Mouse (Mus musculus): Measurements from ENCODE around the gene Slc26a11. TPM values are rescaled to one million over a fixed set of nuclear protein-coding genes. Genes with fewer than 3 reads are reported as not detected.
"Not testable (repeated sequence)": the region's sequence is repeated elsewhere in the genome, so short reads cannot be mapped to it uniquely, and the experiment has no call there.

The Slc26a11 gene
- total RNA-seq, 2 experiments from 2014 or later = 1.5 to 1.7 TPM

DNA sequence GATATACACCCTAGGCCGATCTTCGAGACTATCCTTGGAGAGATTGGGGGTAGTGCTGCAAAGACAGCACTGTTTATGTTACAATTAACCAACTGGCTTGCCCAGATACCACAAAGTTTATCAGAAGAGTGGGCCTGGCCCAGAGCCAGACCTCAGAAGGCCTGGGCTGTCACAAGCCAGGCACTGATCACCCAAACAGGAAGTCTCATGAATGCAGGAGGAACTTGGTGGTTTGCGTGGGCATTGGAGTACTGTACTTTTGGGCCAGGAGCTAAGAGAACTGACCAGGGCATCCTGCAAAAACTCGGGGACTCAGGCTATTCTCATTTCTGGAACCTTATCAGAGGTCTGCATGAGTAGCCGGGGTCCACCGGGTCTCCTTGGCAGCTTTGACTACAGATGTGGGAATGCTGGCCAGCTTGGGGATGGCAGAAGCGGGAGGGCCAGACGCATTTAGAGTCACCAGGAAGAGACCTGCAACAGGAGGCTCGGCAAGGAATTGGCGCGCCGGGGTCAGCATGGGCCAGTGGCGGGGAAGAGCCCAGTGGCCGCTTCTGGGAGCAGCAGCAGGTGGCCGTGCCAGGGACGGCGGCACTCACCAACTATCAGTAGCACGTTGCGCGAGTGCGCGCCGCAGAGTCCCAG is 437 bp upstream of the Slc26a11 start:
- peak; percentile 85 for ATAC-seq (replicated peaks; ENCODE audit: low FRiP score, low TSS enrichment, poor library complexity, severe bottlenecking)

DNA sequence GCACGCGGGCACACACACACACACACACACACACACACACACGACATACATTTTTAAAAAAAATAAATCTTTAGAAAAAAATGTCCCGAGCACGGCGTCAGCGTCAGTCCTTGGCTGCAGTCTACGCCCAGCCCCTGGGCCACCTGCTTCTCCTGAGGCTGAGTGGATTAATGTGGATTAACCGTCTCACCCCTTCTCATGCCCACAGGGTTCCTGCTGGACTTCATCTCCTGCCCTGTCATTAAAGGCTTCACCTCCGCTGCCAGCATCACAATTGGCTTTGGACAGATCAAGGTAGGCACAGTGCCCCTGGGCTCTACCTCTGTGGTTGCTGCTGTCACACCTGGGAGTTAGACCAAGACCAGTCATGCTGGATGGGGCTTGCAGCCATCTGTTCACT is 3.7 kb downstream of the Slc26a11 start:
- no peak for ATAC-seq (replicated peaks; ENCODE audit: low FRiP score, low TSS enrichment, poor library complexity, severe bottlenecking)

DNA sequence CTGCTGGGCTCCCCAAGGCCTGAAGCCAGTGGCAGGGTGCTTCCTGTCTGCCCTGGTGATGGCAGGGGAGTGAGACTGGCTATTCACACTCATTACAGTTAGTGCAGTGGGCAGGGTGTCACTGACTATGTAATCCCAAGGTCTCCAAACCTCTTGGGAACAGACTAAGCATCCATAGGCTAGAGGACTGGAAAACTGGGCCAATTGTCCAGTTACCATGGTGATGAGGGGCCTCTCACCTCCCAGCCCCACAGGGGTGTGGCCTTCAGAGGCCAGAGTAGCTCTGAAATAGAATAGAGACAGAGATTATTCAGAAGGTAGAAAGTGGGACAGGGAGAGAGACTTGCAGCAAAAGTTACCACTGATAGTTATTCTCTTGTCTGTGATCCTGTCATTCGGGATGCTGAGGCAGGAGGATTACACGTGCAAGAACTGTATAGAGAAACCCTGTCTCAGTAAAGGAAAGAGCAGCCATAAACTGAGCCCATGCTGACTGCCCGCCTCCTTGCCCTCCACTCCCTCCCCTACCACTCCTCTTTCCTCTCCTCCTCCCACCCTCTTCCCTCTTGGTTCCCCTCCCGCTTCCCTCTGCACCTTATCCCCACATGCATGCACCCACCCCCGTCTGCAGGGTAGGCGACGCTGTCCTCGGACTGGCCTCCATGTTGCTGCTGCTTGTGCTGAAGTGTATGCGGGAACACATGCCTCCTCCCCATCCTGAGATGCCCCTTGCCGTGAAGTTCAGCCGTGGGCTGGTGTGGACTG is 7.6 kb downstream of the Slc26a11 start:
- peak; percentile 66 for ATAC-seq (replicated peaks; ENCODE audit: low FRiP score, low TSS enrichment, poor library complexity, severe bottlenecking)

DNA sequence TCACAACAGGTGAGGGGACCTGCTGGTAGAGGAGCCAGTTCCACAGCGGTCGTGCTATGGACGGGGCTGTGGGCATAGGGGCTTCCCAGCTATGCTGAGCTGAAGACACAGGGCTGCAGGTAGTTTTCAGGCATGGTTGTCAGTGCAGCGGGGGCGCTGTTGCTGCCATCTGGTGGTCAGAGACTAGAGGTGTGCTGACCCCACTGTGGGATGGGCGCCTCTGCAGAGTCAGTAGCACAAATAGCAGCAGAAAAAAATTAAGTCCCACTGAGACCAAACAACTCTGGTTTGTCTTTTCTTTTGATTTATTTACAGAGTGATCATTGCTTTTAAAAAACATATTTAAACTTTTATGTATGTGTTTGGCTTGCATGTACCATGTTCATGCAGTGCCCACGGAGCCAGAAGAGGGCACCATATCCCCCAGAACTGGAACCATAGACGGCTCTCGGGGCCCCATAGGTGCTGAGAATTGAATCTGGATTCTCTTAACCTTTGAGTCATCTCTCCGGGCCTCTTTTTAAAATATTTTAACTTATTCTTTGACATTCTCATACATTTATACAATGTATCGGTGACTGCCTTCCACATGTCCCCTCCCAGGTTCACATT is 8.3 kb downstream of the Slc26a11 start:
- ATAC-seq (replicated peaks; ENCODE audit: low FRiP score, low TSS enrichment, poor library complexity, severe bottlenecking) = peak; percentile 96

DNA sequence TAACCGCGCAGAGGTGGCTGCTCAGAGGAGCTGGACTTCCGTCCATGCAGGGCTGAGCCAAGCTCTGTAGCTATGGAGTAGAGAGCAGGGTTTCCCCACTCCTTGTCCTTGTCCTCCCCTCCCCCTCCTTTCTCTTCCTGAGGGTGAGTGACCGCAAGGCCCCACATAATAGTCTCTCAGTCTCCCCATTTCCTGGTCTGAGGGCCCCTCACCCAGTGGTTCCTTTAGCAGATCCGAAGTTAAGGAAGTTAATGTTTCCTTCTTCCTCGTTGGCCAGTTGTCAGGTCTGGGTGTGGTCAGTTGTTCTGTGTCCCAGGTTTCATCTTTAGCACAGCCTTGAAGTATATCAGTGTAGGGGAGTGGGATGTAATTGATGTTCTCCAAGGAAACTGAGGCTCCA is 20.1 kb downstream of the Slc26a11 start:
- ATAC-seq (replicated peaks; ENCODE audit: low FRiP score, low TSS enrichment, poor library complexity, severe bottlenecking) = no peak

DNA sequence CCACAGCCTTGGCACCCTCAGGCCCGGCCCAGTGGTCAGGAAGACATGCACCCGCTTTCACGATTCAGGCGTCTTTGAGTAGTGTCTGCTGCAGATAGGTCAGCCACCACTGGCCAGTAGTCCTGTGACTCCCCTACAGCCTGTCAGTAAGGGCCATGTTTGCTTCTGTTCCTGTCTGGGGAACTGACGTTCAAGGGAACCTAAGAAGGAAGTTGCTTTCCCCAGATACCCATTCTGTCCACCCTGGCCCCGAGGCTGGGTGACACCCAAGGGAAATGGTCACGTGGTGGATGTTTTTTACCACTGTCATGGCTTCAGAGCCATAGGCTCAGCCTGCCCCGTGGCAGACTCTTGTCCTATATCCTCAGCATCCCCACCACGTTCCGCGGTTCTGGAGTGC is 22.0 kb downstream of the Slc26a11 start:
- no peak for ATAC-seq (replicated peaks; ENCODE audit: low FRiP score, low TSS enrichment, poor library complexity, severe bottlenecking)

DNA sequence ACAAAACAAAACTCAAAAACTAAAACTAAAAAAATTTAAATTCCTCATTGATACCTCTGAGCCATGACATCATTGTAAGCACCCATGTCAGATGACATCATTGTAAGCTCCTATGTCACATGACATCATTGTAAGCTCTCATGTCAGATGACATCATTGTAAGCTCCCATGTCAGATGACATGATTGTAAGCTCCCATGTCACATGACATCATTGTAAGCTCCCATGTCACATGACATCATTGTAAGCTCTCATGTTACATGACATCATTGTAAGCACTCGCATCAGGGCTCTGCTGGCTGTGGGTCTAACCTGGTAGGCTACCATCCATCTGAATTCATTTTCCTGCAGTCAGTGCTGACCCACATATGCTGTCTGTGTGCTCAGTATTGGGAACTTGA is 23.2 kb downstream of the Slc26a11 start:
- no peak for ATAC-seq (replicated peaks; ENCODE audit: low FRiP score, low TSS enrichment, poor library complexity, severe bottlenecking)

DNA sequence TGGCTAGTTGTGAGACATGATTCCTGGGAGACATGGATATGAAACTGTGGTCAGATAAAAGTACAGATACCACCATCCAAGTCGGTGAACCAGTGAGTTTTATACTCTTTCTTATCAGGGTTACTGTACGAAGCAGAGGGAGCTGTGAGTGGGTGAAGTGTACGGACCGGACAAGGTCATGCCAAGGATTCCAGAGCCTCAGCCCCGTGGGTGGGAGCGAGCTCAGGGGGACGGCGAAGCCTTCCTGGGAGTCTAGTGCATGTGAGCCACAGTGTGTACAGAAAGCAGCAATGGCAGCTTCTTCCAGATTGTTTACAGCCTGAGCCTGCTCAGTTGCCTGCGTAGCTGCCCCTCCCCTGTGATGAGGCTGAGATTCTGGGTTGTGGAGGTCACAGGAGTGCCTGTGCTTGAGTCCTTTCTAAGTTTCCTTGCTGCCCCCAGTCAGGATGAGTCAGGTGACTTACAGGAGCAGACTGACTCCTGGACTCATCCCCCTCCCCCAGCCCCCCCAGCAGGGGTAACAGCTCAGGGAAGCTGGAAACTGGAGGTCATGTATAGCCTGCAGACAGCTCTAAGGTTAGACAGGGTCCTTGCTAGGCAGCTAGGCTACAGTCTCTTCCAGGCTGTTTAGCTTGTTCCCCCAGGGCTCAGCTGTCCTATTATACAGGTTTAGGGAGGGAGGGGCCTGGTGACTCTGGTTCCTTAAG is 26.4 kb downstream of the Slc26a11 start:
- ATAC-seq (replicated peaks; ENCODE audit: low FRiP score, low TSS enrichment, poor library complexity, severe bottlenecking) = no peak

DNA sequence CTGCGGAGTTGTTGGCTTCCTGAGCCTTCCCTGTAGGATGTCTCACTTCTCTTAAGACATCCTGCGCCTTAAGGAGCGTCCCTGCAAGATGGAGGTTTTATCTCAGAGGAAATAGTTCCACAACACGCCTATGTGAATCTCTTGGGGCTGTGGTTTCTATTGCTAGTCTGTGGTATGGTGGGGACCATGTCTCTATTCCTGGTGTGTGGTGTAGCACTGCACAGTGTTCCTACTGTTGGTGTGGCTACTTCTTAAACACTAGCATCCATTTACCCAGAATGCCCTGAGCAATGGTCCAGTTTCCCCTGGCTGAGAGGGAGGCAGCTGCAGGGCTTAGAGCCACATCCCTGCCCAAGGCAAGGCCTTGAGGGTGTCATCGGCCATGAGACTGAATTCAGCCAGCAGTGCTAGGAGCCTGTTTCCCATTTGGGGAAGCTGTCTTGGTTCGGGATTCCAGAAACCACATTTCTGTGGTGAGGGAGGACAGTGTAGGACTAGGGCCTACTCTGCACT is 27.0 kb downstream of the Slc26a11 start:
- ATAC-seq (replicated peaks; ENCODE audit: low FRiP score, low TSS enrichment, poor library complexity, severe bottlenecking) = no peak

DNA sequence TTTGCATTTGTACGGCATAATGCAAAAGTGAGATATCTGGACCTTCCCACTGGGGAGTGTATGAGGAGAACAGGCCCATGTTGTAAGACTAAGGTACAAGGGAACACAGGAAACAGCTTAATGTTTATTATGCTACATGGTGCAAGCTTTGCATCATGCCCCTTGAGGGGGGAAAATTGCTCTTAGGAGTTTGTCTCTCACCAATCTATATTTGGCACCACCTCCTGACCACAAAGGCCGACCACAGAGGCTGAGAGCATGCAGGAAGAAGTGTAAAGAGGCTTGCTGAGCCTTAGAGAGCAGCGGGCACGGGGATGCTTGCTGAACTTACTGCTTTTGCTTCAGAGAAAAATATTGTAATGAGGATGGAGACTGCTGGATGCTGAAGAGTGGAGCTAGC is 29.5 kb downstream of the Slc26a11 start:
- ATAC-seq (replicated peaks; ENCODE audit: low FRiP score, low TSS enrichment, poor library complexity, severe bottlenecking) = no peak

DNA sequence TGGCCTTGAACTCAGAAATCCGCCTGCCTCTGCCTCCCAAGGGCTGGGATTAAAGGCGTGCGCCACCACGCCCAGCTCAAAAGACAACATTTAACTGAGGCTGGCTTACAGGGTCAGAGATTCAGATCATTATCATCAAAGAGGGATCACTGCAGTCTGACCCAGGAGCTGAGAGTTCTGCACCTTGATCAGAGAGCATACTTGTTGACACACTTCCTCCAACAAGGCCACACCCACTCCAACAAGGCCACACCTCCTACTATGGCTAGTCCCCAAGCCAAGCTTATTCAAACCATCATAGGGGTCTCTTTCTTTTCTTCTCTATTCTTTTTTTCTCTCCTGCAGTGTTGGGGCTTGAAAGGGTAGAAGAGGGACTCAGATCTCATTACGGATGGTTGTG is 30.9 kb downstream of the Slc26a11 start:
- ATAC-seq (replicated peaks; ENCODE audit: low FRiP score, low TSS enrichment, poor library complexity, severe bottlenecking) = no peak

DNA sequence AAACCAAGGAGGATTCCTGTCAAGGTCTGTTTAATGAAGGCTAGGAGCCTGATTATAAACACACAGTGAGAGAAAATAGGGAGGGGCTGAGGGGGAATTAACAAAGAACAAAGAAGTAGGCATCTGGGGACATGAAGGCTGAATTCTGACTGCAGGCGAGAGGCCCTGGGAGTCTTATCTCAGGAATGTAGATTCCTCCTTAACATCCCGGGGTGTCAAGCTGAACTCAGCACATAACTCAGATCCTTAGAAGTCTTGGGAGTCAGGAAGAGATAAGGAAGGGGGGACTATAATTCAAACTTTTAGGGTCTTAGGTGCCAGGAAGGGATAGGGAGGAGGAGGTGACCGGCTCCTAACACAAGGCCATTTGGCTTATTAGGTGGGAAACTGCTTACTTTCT is 31.9 kb downstream of the Slc26a11 start:
- ATAC-seq (replicated peaks; ENCODE audit: low FRiP score, low TSS enrichment, poor library complexity, severe bottlenecking) = not testable (repeated sequence)

DNA sequence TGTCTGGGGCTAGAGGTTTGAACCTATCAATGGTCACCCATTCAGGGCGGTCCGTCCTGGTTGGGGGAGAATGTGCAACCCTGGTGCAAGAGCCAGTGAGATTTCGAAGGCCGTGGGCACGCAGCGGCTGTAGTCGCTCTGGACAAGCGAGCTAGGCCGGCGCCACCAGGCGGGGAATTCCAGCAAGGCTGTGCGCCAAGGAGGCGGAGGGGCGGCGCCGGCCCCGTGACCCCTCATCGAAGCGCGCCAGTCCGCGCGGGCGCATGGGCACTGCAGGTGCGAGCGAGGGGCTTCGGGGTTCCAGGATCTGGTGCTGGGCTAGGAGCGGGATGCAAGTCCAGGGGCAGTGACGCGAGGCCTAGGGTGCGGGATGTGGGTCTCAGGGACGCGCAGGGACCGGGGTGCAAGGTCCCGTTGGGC is 34.5 kb downstream of the Slc26a11 start:
- ATAC-seq (replicated peaks; ENCODE audit: low FRiP score, low TSS enrichment, poor library complexity, severe bottlenecking) = no peak

DNA sequence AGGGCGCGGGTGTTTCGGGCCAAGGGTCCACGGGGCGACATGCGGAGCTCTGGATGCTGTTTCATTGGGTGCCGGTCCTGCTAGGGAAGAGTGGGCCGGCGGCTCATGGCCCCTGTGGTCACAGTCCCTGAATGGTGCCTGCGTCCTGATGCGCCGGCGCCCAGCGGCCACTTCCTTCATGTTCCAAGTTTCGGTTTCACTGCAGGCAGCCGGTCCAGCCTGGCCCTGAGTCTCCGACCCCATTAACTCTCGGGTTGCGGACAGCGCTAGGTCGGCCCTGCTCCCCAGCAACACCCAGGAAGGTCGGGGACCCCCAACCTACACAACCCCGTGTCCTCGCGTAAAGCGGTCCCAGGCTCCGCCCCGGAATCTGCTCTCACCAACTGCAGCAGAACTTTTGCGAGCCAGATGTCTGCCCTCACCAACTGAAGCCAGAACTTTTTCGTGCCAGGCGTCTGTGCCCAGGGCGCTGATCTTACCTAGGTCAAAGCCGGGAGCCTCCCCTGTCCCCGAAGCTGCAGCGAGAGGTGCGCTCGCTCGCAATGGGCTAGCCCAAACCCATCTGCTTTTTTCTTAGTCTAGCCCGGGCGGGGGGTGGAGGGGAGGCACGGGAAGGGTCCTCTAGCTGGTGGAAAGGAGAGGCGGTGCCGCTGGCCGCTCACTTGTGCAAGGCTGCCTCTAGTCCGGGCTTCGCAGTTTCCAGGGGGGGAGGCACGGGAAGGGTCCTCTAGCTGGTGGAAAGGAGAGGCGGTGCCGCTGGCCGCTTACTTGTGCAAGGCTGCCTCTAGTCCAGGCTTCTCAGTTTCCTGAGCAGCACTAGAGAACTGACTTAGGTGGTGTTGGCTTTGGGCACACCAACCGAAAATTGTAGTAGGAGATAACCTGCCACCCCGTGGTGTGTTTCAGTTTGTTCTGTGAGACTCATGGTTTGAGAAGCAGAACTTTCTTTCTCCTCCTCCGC is 35.2 kb downstream of the Slc26a11 start:
- peak; percentile 25 for ATAC-seq (replicated peaks; ENCODE audit: low FRiP score, low TSS enrichment, poor library complexity, severe bottlenecking)

DNA sequence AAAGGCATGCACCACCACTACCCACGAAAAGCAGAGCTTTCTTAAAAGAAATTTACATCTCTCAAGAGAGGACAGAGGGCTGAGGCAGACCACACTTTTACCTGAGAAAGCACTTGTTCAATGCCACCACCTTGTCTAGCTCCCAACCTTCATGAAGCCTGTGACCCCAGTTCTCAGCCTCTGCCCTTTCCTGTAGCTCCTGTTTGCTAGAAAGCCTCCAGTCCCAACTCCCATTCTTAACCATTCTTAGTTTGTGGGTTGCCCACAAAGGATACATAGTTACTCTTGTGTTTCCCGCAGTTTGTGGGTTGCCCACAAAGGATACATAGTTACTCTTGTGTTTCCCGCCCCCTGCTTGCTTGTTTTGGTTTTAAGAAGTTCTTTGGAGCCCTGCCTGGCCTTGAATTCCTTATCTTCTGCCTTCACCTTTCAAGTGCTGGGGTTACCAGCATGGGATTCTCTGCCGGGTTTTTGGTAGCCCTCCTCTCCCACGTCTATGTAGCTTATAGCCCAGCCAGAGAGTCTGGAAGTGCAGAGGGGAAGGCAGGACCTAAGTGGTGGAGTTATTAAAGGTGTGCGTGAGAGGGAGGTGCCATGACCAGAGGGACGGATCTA is 36.1 kb downstream of the Slc26a11 start:
- peak; percentile 70 for ATAC-seq (replicated peaks; ENCODE audit: low FRiP score, low TSS enrichment, poor library complexity, severe bottlenecking)

DNA sequence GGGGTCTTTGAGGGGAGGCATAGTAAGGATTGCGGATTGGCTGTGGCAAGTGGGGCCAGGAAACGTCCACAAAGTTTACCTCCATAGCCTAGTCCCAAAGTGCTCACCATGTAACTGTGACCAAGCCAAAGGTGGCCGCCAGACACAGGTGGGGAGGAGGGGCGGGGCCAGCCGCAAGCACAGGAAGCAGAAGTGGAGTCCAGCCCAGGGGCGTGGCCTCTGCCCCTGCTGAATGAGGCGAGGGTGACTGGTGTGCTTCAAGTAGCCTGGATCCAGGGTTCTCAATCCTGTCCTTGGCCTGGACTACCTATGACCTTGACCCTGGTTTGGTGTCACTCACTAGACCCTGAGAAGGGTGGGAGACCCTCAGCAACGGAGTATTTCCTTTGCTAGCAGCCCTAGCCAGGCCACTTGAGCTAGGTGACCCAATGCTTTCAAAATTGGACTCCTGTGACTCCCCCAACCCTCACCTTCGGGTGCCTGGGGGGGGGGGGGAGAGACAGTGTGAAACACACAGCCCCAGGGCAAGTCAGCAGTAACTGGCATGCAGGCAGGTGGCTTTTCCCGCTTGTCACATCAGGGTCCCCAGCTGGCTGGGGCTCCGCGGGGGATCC is 36.8 kb downstream of the Slc26a11 start:
- peak; percentile 51 for ATAC-seq (replicated peaks; ENCODE audit: low FRiP score, low TSS enrichment, poor library complexity, severe bottlenecking)

DNA sequence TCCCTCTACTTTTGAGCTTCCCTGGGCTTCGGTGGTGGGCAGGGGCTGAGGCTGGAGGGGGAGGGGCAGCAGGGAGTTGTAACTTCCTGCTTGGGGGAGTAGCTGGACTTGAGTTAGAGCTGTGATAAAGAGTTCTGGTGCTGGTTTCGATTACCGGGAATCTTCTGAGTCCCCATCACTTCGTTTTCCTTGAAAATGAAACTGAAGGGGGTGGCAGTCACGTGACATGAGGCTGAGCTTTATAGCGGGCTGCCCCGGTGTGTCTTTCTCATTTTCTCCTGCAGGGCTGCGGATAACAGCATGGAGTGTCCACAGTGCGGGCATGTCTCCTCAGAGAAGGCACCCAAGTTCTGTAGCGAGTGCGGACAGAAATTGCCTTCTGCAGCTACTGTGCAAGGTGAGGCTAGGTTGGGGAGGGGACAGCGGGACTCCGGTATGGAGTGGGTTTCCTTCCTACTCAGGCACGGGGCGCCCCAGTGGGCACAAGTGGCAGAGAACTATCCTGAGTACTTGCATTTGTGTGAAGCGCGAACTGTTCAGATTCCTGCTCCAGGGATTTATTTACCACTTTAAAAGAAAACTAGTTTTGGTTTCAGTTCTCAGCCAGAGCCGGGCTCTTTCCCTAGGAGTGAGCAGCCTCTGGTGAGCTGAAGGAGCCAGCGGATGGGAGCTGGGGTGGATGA is 37.6 kb downstream of the Slc26a11 start, which contains the start of gene Rnf213:
Gene Rnf213, plus strand, starts transcription at position 301 of the 683 bp plus-strand sequence.
- peak; percentile 48 for ATAC-seq (replicated peaks; ENCODE audit: low FRiP score, low TSS enrichment, poor library complexity, severe bottlenecking)

DNA sequence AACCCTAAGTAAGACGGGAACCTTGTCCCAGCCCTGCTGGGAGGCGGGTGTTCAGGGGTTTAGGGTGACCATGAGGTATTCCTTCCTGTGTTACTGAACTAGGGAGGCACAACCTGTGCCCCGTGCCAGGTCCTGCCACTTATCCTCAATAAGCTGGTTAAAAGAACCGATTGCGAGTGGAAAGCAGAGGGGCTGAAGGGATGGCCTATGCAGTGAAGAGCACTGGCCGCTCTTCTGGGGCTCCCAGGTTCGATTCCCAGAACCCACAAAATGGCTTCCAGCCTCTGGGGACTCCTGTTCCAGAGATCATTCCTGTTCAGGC is 38.1 kb downstream of the Slc26a11 start:
- ATAC-seq (replicated peaks; ENCODE audit: low FRiP score, low TSS enrichment, poor library complexity, severe bottlenecking) = no peak

Measured in megakaryocyte-erythroid progenitor cell, adult 5-6 weeks (primary cell).